Mouse (Mus musculus): ENCODE results near the gene Tomm5.

Tomm5 gene

DNA sequence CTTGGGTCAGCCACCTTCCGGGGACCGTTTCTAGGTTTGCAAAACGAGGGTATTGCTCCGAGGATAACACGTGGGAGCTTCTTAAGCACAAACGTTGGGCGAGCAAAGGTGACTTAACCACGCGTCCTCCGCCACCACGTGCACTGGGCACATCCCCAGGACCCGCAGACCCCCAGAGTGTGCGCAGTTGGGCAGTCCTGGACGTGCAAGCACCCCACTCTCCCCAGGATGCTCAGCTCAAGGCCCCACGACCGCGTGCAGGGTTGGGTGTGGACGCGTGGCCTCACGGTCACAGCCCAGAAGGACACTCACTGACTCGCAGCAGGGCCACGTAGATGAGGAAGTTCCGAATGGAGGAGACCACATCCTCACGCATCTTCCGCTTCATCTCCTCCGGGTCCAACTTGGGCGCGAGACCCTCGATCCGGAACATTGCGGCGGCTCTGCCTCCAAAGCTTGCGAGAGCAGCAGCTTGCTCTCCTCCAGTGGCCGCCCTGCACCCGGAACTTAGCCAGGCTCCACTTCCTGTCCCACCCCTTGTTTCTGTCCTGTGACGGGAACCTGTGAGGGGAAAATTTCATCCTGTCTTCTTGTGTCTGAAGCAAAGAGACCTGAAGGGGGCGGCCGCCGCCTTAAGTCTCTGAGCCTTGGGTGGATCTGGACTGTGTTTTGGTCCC lies at the start of gene Tomm5:
TSS of gene Tomm5 (minus strand) at position 514 of the 677 bp plus-strand sequence.
- peak; percentile 91 for DNase-seq (ENCODE audit: low read depth, low spot score)

DNA sequence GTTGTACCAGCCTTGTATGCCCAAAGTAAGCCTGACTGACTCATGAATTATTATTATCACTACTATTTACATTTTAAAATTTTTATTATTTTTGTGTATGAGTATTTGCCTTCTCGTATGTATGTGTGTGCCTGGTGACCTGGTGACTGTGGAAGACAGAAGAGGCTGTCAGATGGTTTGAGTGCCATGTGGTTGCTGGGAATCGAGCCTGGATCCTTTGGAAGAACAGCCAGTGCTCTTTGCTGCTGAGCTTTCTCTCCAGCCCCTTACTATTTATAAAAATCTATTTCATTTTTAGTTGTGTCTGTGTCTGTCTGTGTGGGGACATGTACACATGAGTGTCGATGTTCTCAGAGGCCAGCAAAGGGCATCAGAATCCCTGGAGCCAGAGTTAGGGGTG lies 48.5 kb upstream of the Tomm5 start:
- no peak for DNase-seq (ENCODE audit: low read depth, low spot score)

DNA sequence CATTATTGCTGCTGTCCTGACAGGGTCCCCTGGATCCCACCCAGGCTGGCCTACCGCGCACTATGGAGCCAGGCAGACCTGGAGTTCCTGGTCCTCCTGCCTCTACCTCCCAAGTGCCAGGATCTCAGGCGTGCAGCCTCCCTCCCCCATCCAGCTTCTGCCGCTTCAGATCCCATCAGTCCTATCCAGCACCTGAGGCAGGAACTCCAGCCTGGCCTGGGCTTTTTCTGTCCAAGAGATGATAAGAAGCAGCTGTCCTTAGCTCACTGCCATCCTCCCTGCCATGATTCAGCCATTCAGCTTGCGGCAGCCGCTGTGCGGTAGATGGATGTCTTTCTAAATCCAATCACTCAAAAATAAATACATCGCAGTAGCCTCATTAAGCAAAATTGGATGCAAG lies 35.1 kb upstream of the Tomm5 start:
- no peak for DNase-seq (ENCODE audit: low read depth, low spot score)

DNA sequence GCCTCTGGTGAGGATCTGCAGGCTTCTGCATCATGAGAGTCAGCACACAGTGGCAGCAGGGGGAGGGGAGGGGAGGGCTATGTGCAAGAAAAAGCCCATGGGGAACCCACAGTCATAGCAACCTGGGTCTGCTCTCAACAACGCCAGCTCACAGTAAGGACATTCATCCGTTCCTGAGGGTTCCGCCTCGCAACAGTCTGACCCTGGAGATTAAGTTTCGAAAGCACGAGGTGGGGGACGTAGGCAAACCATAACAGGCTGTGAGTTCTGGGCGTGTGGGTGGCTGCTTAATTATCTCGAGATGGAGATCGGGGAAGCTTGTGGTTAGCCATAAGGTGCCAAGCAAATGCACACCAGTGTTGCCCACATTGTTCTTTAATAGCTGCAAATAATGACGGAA lies 34.5 kb upstream of the Tomm5 start:
- peak; percentile 4 for DNase-seq (ENCODE audit: low read depth, low spot score)

DNA sequence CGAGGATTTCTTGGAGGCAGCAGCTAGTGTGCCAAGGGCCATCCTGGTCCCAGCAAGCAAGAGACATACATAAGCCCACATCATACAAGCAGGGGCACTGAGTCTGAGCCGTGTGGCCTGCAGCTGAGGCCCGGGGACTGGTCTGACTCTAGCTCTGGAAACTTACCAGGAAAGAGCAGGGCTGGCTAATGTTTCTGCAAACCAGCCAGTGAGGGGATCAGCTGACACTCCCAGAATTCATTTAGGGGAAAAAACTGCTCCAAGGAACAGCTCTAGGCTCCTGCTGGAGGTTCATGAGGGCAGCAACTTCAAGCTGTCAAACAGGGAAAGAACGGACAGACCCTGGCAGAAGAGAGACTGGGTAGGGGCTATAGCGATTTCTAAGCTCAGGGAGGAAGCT lies 33.9 kb upstream of the Tomm5 start:
- peak; percentile 36 for DNase-seq (ENCODE audit: low read depth, low spot score)

DNA sequence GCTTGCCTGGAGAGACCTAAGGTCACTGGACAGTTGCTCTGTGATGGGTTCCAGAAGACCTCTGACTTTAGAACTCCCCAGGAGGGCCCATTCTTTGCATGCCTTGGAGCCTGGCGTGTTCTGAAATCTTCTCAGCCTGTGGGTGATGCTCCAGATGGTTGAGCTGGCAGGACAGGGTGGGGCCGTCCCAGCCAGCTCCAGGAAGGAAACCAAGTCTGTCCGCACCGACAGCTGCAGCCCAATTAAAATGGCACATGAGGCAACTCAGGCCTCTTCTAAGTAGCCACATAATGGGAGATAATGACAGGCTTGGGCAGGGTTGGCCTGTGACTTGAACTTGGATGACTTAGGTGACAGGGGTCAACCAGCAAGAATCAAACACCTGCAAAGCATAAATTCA lies 29.7 kb upstream of the Tomm5 start:
- no peak for DNase-seq (ENCODE audit: low read depth, low spot score)

DNA sequence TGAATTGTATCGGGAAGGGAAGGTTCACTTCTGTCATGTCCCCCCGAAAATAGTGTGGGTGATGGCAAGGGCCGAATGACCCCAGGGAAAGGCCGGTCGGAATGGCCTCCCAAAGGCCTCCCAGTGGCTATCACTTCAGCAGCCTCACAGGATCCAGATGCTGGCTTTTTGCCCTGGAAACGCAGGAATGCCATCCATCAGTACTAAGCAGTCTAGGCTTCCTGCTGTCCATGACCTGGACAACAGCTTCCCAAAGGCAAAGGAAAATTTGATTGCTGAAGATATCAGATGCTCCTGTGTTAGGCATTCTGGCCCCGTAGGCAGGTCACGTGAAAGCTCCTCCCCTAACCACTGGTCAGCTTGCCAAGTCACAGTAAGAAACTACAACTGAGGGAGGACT lies 26.6 kb upstream of the Tomm5 start:
- DNase-seq (ENCODE audit: low read depth, low spot score), result no peak

DNA sequence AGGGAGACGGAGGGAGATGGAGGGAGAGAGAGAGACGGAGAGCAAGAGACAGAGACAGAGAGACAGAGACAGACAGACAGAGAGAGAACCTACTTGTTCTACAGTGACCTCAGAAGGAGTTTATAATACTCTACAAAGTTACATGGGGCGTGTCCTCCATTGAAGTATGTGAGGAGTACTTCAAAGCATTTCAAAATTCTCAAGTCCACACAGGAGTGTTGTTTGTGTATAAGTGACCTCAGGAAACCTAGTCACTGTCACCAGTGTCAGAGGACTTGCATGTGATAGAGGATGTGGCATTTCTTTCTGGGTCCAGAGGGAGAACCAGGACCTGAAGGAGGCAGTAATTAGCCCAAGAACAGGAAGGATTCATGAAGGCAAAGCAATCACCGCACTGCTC lies 23.1 kb upstream of the Tomm5 start:
- DNase-seq (ENCODE audit: low read depth, low spot score), result no peak

DNA sequence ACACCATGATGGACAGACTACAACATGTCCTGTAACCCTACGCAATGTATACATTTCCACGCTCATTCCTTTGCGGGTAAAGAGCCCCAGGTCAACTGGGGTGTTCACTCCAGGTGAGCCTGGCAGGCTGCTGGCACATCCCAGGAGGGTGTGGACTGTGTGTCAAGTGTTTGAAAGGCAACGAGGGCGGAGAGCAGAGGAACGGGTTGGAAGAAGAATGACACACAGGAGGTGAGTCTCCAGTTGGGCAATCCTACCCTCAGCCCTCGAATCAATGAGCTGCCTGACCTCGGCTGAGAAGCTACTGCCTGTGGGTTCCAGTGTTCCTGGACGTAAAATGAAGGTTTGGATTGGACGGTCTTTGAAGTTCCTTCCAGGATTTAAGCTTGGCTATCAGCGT lies 13.4 kb upstream of the Tomm5 start:
- no peak for DNase-seq (ENCODE audit: low read depth, low spot score)

DNA sequence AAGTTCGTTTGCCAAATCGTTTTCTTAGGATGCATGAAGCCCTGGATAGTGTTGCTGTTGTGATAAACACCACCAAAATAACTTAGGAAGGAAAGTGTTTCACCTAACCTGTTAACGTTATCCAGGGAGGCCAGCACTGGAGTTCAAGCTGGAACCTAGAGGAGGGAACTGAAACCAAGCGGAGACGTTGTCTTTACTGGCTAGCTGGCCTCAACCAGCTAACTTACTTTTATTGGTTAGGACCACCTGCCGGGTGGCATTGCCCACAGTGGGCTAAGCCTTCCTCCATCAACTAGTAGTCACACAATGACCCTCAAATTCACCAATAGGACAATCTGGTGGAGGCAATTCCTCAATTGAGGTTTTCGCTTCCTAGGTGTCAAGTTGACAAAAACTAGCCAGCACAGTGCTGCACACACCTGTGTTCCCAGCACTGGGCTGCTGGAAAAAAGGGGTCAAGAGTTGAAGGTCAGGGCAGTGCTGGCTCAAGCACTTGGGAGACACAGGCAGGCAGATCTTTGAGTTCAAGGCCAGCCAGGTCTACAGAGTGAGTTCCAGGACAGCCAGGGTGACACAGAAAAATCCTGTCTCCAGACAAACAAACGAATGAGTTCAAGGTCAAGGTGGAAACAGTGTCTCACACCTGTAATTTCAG lies 669 bp upstream of the Tomm5 start:
- no peak for DNase-seq (ENCODE audit: low read depth, low spot score)

DNA sequence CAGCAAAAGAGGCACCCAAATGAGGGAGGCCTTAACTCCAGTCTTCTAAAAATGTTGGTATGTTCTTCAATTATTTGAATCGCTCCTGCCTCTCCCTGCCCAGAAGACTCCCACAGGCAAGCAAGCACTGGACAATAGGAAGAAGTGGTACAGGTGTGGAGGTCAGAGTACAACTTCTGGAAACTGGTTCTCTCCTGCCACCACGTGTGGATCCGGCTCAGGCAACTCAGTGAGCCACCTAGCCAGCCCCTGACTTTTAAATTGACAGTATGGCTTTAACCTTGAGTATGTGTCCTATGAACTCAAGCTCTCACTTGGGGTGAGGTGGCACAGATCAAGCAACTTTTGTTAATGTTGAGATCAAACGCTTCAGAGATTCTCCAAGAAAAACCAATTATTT lies 848 bp downstream of the Tomm5 start:
- no peak for DNase-seq (ENCODE audit: low read depth, low spot score)

DNA sequence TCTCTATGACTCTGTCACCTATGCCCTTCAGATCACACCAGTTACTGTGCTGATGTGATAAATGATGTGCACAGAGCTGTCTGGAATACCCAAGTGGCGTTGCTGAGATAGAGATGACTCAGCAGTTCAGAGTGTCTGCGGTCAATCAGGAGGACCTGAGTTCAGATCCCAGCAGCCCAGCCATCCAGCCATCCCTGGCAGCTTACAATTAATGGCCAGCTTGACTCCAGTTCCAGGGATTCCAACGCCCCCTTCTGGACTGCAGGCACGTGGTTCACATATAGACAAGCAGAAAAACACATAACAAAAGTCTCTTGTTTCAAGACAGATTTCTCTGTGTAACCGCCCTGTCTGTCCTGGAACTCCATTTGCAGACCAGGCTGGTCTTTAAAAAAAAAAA lies 1.5 kb downstream of the Tomm5 start:
- no peak for DNase-seq (ENCODE audit: low read depth, low spot score)

DNA sequence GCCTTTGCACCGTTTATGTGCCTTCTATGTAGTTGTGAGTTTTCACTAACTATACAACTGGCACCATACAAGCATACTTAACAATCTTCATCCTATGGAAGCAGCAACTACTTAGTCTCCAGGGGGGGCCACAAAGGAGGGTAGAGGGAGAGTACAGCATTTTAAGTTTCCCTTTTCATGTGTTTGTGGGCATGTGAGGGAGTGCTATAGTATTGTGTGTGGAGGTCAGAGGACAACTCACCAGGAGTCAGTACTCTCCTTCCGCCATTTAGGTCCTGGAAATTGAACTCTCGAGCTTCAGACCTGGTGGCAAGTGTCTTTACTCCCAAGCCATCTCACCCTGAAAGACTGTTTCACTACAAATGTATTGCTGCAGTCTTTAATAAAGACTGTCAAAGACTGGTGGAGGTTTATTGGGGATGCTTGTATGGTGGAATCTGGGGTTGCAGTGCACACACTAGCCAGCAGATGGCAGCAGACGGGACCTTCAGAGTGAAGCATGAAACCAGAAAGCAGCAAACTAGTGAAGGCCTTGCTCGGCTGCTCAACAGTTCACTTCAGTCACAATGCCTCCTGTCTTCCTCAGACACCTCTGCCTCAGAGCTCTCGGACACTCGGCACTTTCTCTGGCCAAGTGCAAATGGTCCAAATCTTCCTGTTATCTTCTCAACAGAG lies 10.6 kb downstream of the Tomm5 start:
- peak; percentile 61 for DNase-seq (ENCODE audit: low read depth, low spot score)

DNA sequence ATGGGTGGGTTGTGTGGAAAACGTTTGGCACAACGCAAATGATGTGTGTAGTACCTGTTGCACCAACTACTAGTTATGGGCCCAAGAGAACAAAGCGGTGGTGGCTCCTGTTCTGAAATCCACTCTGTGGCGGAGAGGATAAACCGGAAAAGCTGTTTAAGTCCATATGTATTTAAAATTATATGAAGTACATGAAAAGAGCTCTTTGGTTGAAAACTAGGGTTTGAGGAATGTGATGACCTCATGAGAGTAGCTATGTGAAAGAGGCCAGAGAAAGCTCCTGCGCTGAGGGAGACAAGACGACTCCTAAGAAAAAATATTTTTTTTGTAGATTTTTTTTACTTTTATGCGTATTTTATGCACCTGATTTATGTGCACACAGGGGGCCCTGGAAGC lies 23.0 kb downstream of the Tomm5 start:
- no peak for DNase-seq (ENCODE audit: low read depth, low spot score)

DNA sequence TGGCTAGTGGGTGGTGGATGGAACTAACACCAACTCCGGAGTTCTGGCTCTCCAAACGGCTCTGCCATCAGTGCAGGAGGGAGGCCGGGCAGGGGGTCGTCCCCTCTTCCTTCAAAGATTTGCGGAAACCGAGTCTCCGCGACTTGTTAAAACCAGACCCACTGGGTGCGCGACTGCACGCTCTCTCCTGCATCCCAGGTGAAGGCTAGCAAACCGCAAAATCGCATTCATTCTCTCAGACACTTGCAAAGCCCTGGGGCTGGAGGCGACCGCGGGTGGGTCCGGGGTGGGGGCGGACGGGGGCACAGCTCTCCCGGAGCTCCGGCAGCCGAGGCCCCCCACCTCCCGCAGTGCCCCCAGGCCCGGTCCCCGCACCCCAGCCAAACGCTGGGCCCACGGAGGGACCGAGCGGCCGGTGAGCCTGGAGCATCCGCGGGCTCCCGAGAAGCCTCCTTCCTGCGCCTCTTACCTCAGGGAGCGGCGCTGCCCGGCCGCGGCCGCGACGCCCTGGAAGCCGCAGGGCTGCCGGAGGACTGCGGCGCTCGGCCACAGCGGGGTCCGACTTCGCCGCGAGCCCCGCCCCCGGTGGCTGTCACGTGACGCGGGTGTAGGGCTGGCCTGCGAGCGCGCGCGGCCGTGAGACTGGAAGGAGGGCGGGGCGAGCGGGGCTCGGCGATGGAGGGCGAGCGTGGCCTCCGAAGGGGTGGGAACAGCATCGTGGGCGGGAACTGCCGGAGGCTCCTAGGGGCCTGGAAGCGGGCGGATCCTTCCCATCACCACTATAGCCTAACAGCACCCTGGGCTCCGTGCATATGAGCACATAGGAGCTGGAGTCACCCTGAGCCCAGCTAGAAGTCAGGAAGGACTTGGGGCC lies 23.7 kb downstream of the Tomm5 start, which contains the start of gene Fbxo10:
TSS of gene Fbxo10 (minus strand) at position 584 of the 874 bp plus-strand sequence.
- DNase-seq (ENCODE audit: low read depth, low spot score), result peak; percentile 76

DNA sequence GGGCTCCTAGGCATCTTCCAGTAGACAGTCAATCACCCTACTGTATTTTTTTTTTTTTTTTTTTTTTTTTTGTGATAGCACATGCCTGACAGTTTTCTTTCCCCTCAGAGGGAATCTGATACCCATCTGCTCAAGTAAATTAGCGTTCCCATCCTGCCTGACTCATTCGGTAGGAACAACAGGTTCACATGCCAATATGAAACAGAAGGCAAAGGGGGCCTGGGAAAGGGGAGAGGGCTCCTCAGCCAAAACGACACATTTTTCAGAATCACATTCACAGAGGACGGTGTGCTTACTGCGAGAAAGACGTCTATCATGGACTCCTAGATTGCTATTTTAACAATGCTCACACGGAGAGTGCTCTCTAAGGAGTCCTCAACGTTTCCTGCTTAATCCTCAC lies 24.4 kb downstream of the Tomm5 start:
- DNase-seq (ENCODE audit: low read depth, low spot score), result no peak

DNA sequence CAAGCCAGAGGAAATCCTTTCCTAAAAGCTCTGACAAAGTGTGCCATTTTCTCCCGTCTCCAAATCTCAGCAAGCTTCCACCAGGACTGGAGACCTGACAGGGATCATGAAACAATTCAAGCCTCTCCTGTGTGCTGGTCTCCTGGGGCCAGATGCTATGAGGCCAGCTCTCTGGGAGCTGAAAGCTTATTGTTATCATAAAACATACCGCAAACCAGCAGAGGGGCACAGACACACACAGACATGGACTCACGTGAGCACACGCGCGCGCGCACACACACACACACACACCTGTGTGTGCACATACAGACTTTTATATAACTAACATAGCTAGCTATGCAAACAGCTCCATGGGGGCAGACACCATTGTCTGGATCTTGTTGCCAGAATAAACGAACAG lies 25.0 kb downstream of the Tomm5 start:
- no peak for DNase-seq (ENCODE audit: low read depth, low spot score)

DNA sequence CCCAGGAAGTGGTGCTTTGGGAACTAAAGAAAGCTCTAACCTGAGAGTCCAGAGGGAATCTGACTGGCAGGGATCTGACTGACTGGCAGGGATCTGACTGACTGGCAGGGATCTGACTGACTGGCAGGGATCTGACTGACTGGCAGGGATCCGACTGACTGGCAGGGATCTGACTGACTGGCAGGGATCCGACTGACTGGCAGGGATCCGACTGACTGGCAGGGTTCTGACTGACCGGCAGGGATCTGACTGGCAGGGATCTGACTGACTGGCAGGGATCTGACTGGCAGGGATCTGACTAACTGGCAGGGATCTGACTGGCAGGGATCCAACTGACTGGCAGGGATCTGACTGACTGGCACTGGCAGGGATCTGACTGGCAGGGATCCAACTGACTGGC lies 26.9 kb downstream of the Tomm5 start:
- peak; percentile 39 for DNase-seq (ENCODE audit: low read depth, low spot score)

DNA sequence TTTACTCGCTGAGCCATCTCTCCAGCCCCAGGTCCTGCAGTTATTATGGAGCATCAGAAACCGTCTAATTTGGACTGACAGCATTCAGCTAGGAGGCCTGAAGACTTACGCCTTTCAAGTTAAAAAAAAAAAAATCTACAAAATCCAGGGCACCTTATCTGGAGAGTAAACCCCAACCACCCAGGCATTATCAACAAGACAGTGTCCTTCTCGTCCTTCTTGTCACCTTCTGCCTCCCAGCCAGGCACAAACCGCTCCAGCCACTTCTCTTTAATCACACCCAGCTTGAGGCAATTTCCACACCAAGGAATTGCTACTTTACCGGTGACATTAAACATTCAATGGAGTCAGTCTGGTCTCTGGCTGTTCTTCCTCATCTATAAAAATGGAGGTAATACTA lies 34.4 kb downstream of the Tomm5 start:
- DNase-seq (ENCODE audit: low read depth, low spot score), result no peak

DNA sequence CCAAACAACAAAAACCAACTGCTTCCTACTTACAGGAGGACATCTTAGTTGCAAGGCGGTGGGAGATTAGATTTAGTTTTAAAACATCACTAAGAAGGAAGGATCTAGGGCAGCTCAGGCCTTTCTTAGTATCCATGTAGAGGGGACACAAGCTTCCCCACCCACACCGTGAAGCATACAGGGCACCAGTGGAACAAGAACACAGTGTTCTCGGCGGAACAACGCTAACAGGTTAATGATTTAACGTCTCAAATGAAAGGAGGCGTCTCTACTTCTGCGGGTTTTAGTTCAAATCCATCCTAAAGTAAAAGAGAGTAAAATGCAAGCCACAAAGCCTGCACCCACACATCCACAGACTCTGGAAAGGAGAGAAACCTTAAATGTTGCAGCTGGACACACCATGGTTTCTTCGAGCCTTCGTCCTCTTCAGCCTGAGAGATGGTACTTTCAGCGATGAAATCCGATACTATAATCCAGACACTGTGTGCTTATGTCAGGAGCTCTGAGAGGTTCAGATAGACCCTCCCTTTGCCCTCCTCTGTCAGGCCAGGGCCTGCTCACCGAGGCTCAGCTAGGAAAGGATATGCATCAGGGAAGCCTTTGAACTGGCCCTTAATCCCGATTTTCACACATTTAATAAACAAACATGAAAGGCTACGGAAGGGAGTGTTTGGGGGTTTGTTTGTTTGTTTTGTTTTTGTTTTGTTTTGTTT lies 35.5 kb downstream of the Tomm5 start:
- no peak for DNase-seq (ENCODE audit: low read depth, low spot score)

DNA sequence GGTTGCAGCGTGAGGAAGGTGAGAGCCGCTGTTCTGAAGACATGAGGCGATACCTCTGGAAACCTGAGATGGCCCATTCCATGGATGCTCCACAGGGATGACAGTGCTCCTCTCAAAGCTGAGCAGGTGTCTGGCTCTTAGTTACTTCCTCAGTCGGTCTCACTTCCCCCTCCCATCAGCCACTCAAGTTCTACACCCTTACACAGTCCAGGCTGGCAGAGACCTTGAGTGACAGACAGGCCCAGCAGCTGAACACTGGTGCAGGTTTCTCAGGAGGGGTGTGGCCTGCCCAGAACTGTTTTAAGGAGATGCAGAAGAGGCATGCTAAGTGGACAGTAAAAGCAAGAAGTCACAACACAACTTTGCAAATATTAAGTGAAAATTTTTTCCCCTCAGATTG lies 40.2 kb downstream of the Tomm5 start:
- no peak for DNase-seq (ENCODE audit: low read depth, low spot score)

Measured in skeletal muscle tissue, adult 2 months (tissue).